Mouse (Mus musculus): ENCODE data around the gene Vstm2b. TPM values are rescaled to one million over a fixed set of nuclear protein-coding genes. Genes with fewer than 3 reads are reported as not detected.

The Vstm2b gene
- total RNA-seq, 4 experiments from 2014 or later, result 0.29 to 0.34 TPM; not detected in 2

Other genes starting within 250 kb of the Vstm2b start
- not detected for gene 4930433I11Rik, start 89.2 kb downstream of the Vstm2b start, total RNA-seq (2022)
- not detected for gene Gm4884, start 134.4 kb downstream of the Vstm2b start, total RNA-seq (2022)